Mouse (Mus musculus): ENCODE measurements at regions not wholly inside any gene's neighbourhood (a gene's known extent, or its start where the extent isn't known, plus 50 kb on each side); places are given as distances from the start of the nearest gene placed in this dataset.

DNA sequence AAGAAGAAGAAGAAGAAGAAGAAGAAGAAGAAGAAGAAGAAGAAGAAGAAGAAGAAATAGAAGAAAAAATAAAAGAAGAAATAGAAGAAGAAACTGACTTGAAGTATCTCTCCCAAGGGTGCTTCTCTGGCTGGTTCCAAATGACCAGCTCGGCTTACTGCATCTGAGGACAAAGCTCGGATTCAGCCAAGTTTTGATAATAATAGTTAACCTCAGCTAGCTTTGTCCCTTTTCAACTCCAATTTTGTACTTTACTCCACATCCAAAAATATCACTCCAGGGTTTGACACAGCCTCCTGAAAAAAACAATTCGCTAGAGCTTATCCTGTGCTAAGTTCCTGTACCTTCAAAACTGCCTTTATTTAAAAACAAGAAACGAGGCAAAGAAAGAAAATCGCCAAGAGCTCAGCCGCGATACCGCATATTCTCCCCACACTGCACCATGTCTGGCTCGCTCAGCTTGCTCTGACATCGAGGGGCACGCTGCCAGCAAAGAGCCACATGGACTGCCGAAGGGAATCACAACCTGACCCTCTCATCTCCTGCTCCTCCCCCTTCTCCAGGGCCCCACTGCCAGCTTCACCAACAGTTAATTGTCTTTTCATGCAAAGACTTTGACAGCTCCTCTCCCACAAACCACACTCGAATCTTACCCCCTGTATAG, 638.8 kb downstream of the 1700064H15Rik start:
- Histone ChIP-seq H3K27me3 (ENCODE audit: insufficient read depth, low read length) (peaks cover 6% of the 10 kb centered on the region), H3K9me3 (replicated peaks) (no peaks in the 10 kb centered on the region), H3K4me1 (ENCODE audit: insufficient read depth, low read depth, low read length) (no peaks in the 10 kb centered on the region), H3K36me3 (replicated peaks) (no peaks in the 10 kb centered on the region), H3K4me3 (ENCODE audit: low read depth, low read length) (no peak overlapping the region)
- ATAC-seq (ENCODE audit: extremely low read depth, insufficient number of reproducible peaks, low FRiP score, poor library complexity, severe bottlenecking): no peak
- TF ChIP-seq CTCF (IDR thresholded peaks at IDR 0.05; ENCODE audit: low read depth, low read length) (no peak), GATA1 (IDR thresholded peaks at IDR 0.05; ENCODE audit: borderline replicate concordance, low read length) (no peak), GATA2 (IDR thresholded peaks at IDR 0.05; ENCODE audit: borderline replicate concordance, low read depth, low read length) (no peak), POLR2AphosphoS5 (IDR thresholded peaks at IDR 0.05; ENCODE audit: insufficient replicate concordance, low read depth, low read length) (no peak), TAL1 (conservative IDR thresholded peaks at IDR 0.05; ENCODE audit: low read depth, low read length) (no peak)
- no peak for DNase-seq (ENCODE audit: low spot score)

DNA sequence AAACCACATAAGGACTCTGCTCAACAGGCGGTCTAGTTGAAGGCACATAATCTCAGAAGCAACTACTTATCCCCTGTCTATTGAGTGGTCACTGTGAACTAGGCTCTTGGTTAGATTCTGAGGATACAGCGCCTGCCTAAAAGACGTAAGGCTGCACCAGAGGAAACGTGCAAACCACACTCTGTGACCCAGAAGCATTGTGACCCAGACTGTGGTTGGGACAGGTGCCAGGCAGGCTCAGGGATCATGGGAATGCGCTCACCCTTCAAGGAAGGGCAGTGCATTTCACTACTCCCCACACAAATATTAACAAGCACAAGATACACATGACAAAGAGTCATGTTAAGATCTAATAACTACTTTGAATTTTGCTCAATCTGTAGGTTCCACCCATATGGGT, 628.3 kb downstream of the 1700064H15Rik start:
- TF ChIP-seq GATA2 (IDR thresholded peaks at IDR 0.05; ENCODE audit: borderline replicate concordance, low read depth, low read length): no peak
- TF ChIP-seq GATA1 (IDR thresholded peaks at IDR 0.05; ENCODE audit: borderline replicate concordance, low read length): no peak
- no peak for TF ChIP-seq CTCF (IDR thresholded peaks at IDR 0.05; ENCODE audit: low read depth, low read length)
- TF ChIP-seq TAL1 (conservative IDR thresholded peaks at IDR 0.05; ENCODE audit: low read depth, low read length): no peak
- TF ChIP-seq POLR2AphosphoS5 (IDR thresholded peaks at IDR 0.05; ENCODE audit: insufficient replicate concordance, low read depth, low read length): no peak

DNA sequence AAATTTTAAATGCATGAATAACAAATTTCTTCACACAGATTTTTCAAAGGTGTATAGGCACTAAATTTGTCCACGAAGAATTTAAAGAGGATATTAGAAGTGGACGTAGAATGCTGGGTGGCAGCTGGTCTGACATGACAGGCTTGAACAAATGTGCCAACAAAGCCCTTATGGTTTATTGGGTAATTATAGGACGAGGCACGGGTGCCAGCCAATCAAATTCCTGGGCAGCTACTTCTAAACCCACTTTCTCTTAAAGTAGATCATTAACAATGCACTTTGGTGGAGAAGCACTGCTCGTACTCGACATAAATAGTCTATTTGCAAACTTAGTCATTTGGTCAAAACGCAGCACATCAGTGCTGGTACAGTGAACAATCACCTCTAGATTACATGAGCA, 626.4 kb downstream of the 1700064H15Rik start:
- DNase-seq (ENCODE audit: low spot score) (no peak), ATAC-seq (ENCODE audit: extremely low read depth, insufficient number of reproducible peaks, low FRiP score, poor library complexity, severe bottlenecking) (no peak)
- Histone ChIP-seq H3K4me1 (ENCODE audit: insufficient read depth, low read depth, low read length) (no peaks in the 10 kb centered on the region), H3K27me3 (ENCODE audit: insufficient read depth, low read length) (peaks cover 3% of the 10 kb centered on the region), H3K4me3 (ENCODE audit: low read depth, low read length) (no peak overlapping the region), H3K9me3 (replicated peaks) (no peaks in the 10 kb centered on the region), H3K36me3 (replicated peaks) (no peaks in the 10 kb centered on the region)
- TF ChIP-seq TAL1 (conservative IDR thresholded peaks at IDR 0.05; ENCODE audit: low read depth, low read length): no peak
- TF ChIP-seq GATA2 (IDR thresholded peaks at IDR 0.05; ENCODE audit: borderline replicate concordance, low read depth, low read length): no peak
- TF ChIP-seq GATA1 (IDR thresholded peaks at IDR 0.05; ENCODE audit: borderline replicate concordance, low read length): no peak
- TF ChIP-seq CTCF (IDR thresholded peaks at IDR 0.05; ENCODE audit: low read depth, low read length): no peak
- no peak for TF ChIP-seq POLR2AphosphoS5 (IDR thresholded peaks at IDR 0.05; ENCODE audit: insufficient replicate concordance, low read depth, low read length)

More for the DNA sequence above, 628.3 kb downstream of the 1700064H15Rik start:
- peaks cover 3% of the 10 kb centered on the region for H3K27me3 ChIP-seq (ENCODE audit: insufficient read depth, low read length)
- no peak for ATAC-seq (ENCODE audit: extremely low read depth, insufficient number of reproducible peaks, low FRiP score, poor library complexity, severe bottlenecking)
- DNase-seq (ENCODE audit: low spot score): no peak
- H3K36me3 ChIP-seq (replicated peaks): no peaks in the 10 kb centered on the region
- no peaks in the 10 kb centered on the region for H3K9me3 ChIP-seq (replicated peaks)
- no peaks in the 10 kb centered on the region for H3K4me1 ChIP-seq (ENCODE audit: insufficient read depth, low read depth, low read length)
- H3K4me3 ChIP-seq (ENCODE audit: low read depth, low read length): no peak overlapping the region

DNA sequence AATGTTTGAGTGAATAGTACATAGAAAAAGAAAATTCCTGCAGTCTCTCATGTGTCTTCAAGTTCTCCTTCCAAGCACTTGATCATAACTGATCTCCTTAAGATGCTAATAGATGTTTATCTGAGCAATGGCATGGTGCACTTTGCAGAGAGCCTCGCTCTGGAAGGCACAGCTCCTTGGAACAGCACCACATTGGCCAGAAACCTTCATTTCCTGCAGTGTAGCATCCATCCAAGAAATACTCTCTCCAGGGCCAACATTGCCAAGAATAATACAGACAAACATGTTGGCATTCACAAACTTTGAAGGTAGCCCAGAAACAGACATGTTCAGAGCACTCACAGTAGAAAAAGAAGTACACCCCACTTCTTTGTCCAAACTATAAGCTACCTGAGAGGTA, 623.7 kb downstream of the 1700064H15Rik start:
- no peaks in the 10 kb centered on the region for H3K4me1 ChIP-seq (ENCODE audit: insufficient read depth, low read depth, low read length)
- TF ChIP-seq POLR2AphosphoS5 (IDR thresholded peaks at IDR 0.05; ENCODE audit: insufficient replicate concordance, low read depth, low read length): no peak
- no peak for TF ChIP-seq GATA1 (IDR thresholded peaks at IDR 0.05; ENCODE audit: borderline replicate concordance, low read length)
- no peak for TF ChIP-seq GATA2 (IDR thresholded peaks at IDR 0.05; ENCODE audit: borderline replicate concordance, low read depth, low read length)
- no peak for TF ChIP-seq TAL1 (conservative IDR thresholded peaks at IDR 0.05; ENCODE audit: low read depth, low read length)
- no peak for TF ChIP-seq CTCF (IDR thresholded peaks at IDR 0.05; ENCODE audit: low read depth, low read length)
- H3K27me3 ChIP-seq (ENCODE audit: insufficient read depth, low read length): no peaks in the 10 kb centered on the region
- no peak overlapping the region for H3K4me3 ChIP-seq (ENCODE audit: low read depth, low read length)
- no peaks in the 10 kb centered on the region for H3K9me3 ChIP-seq (replicated peaks)
- no peak for DNase-seq (ENCODE audit: low spot score)
- ATAC-seq (ENCODE audit: extremely low read depth, insufficient number of reproducible peaks, low FRiP score, poor library complexity, severe bottlenecking): no peak
- H3K36me3 ChIP-seq (replicated peaks): no peaks in the 10 kb centered on the region

DNA sequence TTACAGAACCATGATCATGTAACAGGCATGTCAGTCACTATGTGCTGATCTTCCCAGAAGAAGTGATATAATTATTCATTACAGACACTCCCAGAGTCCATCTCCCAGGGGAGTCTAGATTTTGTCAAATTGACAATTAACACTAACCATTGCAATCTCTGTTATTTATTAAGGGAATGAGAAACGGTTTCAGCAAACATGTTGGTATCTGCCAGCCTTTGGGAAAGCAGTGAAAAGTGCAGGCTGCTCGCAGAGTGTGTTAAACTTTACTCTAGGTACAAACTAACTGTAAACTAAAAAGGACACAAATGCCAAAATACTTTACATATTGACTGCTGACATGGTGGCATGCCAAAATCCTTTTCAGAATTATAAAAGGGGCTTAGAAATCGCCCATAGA, 583.9 kb downstream of the 1700064H15Rik start:
- no peak for DNase-seq (ENCODE audit: low spot score)
- H3K4me3 ChIP-seq (ENCODE audit: low read depth, low read length): no peak overlapping the region
- TF ChIP-seq TAL1 (conservative IDR thresholded peaks at IDR 0.05; ENCODE audit: low read depth, low read length): no peak
- no peak for TF ChIP-seq GATA1 (IDR thresholded peaks at IDR 0.05; ENCODE audit: borderline replicate concordance, low read length)
- no peak for TF ChIP-seq POLR2AphosphoS5 (IDR thresholded peaks at IDR 0.05; ENCODE audit: insufficient replicate concordance, low read depth, low read length)
- no peak for TF ChIP-seq CTCF (IDR thresholded peaks at IDR 0.05; ENCODE audit: low read depth, low read length)
- TF ChIP-seq GATA2 (IDR thresholded peaks at IDR 0.05; ENCODE audit: borderline replicate concordance, low read depth, low read length): no peak
- H3K9me3 ChIP-seq (replicated peaks): no peaks in the 10 kb centered on the region
- ATAC-seq (ENCODE audit: extremely low read depth, insufficient number of reproducible peaks, low FRiP score, poor library complexity, severe bottlenecking): no peak
- H3K27me3 ChIP-seq (ENCODE audit: insufficient read depth, low read length): no peaks in the 10 kb centered on the region; the same call in 1 of the 2 replicates
- no peaks in the 10 kb centered on the region for H3K36me3 ChIP-seq (replicated peaks)
- no peaks in the 10 kb centered on the region for H3K4me1 ChIP-seq (ENCODE audit: insufficient read depth, low read depth, low read length)

DNA sequence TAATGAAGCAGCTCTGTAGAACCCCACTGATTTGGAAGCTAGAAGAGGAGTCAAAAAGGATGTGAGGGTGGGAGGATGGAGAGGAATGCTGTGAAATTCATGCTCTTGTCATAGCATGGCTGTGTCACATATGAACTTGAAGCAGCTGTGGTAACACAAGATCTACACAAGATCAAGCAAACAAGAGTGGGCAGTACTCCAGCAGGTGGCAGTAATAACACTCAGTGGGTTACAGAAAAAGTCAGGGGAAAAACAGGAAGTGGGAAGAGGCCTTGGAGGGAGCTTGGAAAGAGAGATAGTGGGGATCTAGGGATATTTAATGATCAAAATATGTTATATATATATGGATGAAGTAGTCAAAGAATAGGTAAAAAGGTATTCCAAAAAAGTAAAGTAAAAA, 582.5 kb downstream of the 1700064H15Rik start:
- TF ChIP-seq GATA2 (IDR thresholded peaks at IDR 0.05; ENCODE audit: borderline replicate concordance, low read depth, low read length): no peak
- TF ChIP-seq POLR2AphosphoS5 (IDR thresholded peaks at IDR 0.05; ENCODE audit: insufficient replicate concordance, low read depth, low read length): no peak
- TF ChIP-seq CTCF (IDR thresholded peaks at IDR 0.05; ENCODE audit: low read depth, low read length): no peak
- no peak for TF ChIP-seq GATA1 (IDR thresholded peaks at IDR 0.05; ENCODE audit: borderline replicate concordance, low read length)
- no peak for TF ChIP-seq TAL1 (conservative IDR thresholded peaks at IDR 0.05; ENCODE audit: low read depth, low read length)
- no peaks in the 10 kb centered on the region for H3K4me1 ChIP-seq (ENCODE audit: insufficient read depth, low read depth, low read length)
- H3K27me3 ChIP-seq (ENCODE audit: insufficient read depth, low read length): no peaks in the 10 kb centered on the region; the same call in 1 of the 2 replicates
- no peak overlapping the region for H3K4me3 ChIP-seq (ENCODE audit: low read depth, low read length)
- no peaks in the 10 kb centered on the region for H3K9me3 ChIP-seq (replicated peaks)
- peak; percentile 8; the same call in 1 of the 2 replicates for ATAC-seq (ENCODE audit: extremely low read depth, insufficient number of reproducible peaks, low FRiP score, poor library complexity, severe bottlenecking)
- peak; percentile 4 for DNase-seq (ENCODE audit: low spot score)
- H3K36me3 ChIP-seq (replicated peaks): no peaks in the 10 kb centered on the region
